Mouse (Mus musculus): ENCODE measurements around the gene Rbms2. TPM values are rescaled to one million over a fixed set of nuclear protein-coding genes. Genes with fewer than 3 reads are reported as not detected.
"Not testable (repeated sequence)": the region's sequence is repeated elsewhere in the genome, so short reads cannot be mapped to it uniquely, and the experiment has no call there.

Gene Rbms2
- polyA plus RNA-seq, 1 experiment from 2014 or later = 12.4 TPM

- Histone ChIP-seq H3K4me2 (no peak overlapping the region), H3K4me1 (replicated peaks) (no peaks in the 10 kb centered on the region), H3K9ac (no peak overlapping the region), H3K9me3 (no peaks in the 10 kb centered on the region), H3K4me3 (no peak overlapping the region), H3K36me3 (no peaks in the 10 kb centered on the region), H3K27me3 (0 out of 2 replicates have a peak, but pooled peaks cover 6% of the 10 kb centered on the region), H3K27ac (replicated peaks) (no peak overlapping the region)
- 45% methylated on average over 2 of the region's 2 CpGs for WGBS
- ATAC-seq (ENCODE audit: low read depth) = no peak
These were observed 8.3 kb upstream of the Rbms2 start for GRCm38 (mm10) chr10:128188242-128188877.

- H3K27ac ChIP-seq (replicated peaks) = no peak overlapping the region
- WGBS = 69% methylated on average over 5 of the region's 5 CpGs
- H3K9me3 ChIP-seq = no peaks in the 10 kb centered on the region
- 0 out of 2 replicates have a peak, but pooled peaks cover 6% of the 10 kb centered on the region for H3K27me3 ChIP-seq
- H3K36me3 ChIP-seq = no peaks in the 10 kb centered on the region
- H3K9ac ChIP-seq = no peak overlapping the region
- ATAC-seq (ENCODE audit: low read depth) = no peak
- no peaks in the 10 kb centered on the region for H3K4me1 ChIP-seq (replicated peaks)
- no peak overlapping the region for H3K4me3 ChIP-seq
- H3K4me2 ChIP-seq = no peak overlapping the region
These were observed 7.1 kb upstream of the Rbms2 start for GRCm38 (mm10) chr10:128187181-128187605.

- no peaks in the 10 kb centered on the region for H3K27me3 ChIP-seq
- no peak overlapping the region for H3K27ac ChIP-seq (replicated peaks)
- ATAC-seq (ENCODE audit: low read depth) = peak; percentile 63
- H3K36me3 ChIP-seq = no peaks in the 10 kb centered on the region
- H3K9ac ChIP-seq = no peak overlapping the region
- no peak overlapping the region for H3K4me3 ChIP-seq
- H3K4me2 ChIP-seq = no peak overlapping the region
- no peaks in the 10 kb centered on the region for H3K4me1 ChIP-seq (replicated peaks)
- H3K9me3 ChIP-seq = no peaks in the 10 kb centered on the region
- WGBS = 56% methylated on average over 2 of the region's 2 CpGs
These were observed 5.9 kb upstream of the Rbms2 start for GRCm38 (mm10) chr10:128185959-128186358.

GRCm38 (mm10) chr10:128185277-128185940, 5.3 kb upstream of the Rbms2 start:
- Histone ChIP-seq H3K4me1 (replicated peaks) (no peaks in the 10 kb centered on the region), H3K9me3 (no peaks in the 10 kb centered on the region), H3K27me3 (no peaks in the 10 kb centered on the region), H3K4me2 (no peak overlapping the region), H3K36me3 (no peaks in the 10 kb centered on the region), H3K4me3 (no peak overlapping the region), H3K9ac (no peak overlapping the region), H3K27ac (replicated peaks) (no peak overlapping the region)
- 61% methylated on average over 6 of the region's 6 CpGs for WGBS
- no peak for ATAC-seq (ENCODE audit: low read depth)

GRCm38 (mm10) chr10:128184296-128184695, 4.2 kb upstream of the Rbms2 start:
- WGBS = 94% methylated on average over 2 of the region's 2 CpGs
- H3K4me2 ChIP-seq = no peak overlapping the region
- no peak overlapping the region for H3K4me3 ChIP-seq
- no peak overlapping the region for H3K27ac ChIP-seq (replicated peaks)
- no peaks in the 10 kb centered on the region for H3K9me3 ChIP-seq
- peaks cover 5% of the 10 kb centered on the region; the same call in 1 of the 2 replicates for H3K4me1 ChIP-seq (replicated peaks)
- no peak overlapping the region for H3K9ac ChIP-seq
- no peak for ATAC-seq (ENCODE audit: low read depth)
- H3K36me3 ChIP-seq = no peaks in the 10 kb centered on the region
- no peaks in the 10 kb centered on the region for H3K27me3 ChIP-seq

GRCm38 (mm10) chr10:128177316-128177715, 2.8 kb downstream of the Rbms2 start:
- ATAC-seq (ENCODE audit: low read depth) = peak; percentile 32; the same call in 1 of the 2 replicates
- Histone ChIP-seq H3K4me2 (no peak overlapping the region), H3K9ac (no peak overlapping the region), H3K4me1 (replicated peaks) (peaks cover 31% of the 10 kb centered on the region), H3K4me3 (no peak overlapping the region), H3K27ac (replicated peaks) (no peak overlapping the region), H3K36me3 (no peaks in the 10 kb centered on the region), H3K9me3 (no peaks in the 10 kb centered on the region), H3K27me3 (no peaks in the 10 kb centered on the region)
- WGBS = 88% methylated on average over 4 of the region's 4 CpGs

GRCm38 (mm10) chr10:128175996-128176755, 3.9 kb downstream of the Rbms2 start:
- WGBS = under 1% methylated on average over 17 of the region's 17 CpGs
- H3K9ac ChIP-seq = peak overlapping the region; percentile 68
- peak overlapping the region; percentile 48 for H3K4me3 ChIP-seq
- H3K9me3 ChIP-seq = no peaks in the 10 kb centered on the region
- H3K36me3 ChIP-seq = no peaks in the 10 kb centered on the region
- peaks cover 31% of the 10 kb centered on the region for H3K4me1 ChIP-seq (replicated peaks)
- H3K27me3 ChIP-seq = no peaks in the 10 kb centered on the region
- peak overlapping the region; percentile 60 for H3K4me2 ChIP-seq
- H3K27ac ChIP-seq (replicated peaks) = peak overlapping the region; percentile 75
- peak; percentile 87 for ATAC-seq (ENCODE audit: low read depth)

- no peak for ATAC-seq (ENCODE audit: low read depth)
- Histone ChIP-seq H3K4me3 (peak overlapping the region; percentile 48), H3K4me1 (replicated peaks) (peaks cover 31% of the 10 kb centered on the region), H3K36me3 (no peaks in the 10 kb centered on the region), H3K9me3 (no peaks in the 10 kb centered on the region), H3K4me2 (peak overlapping the region; percentile 60), H3K9ac (peak overlapping the region; percentile 68), H3K27me3 (no peaks in the 10 kb centered on the region), H3K27ac (replicated peaks) (no peak overlapping the region)
- WGBS = 27% methylated on average over 3 of the region's 3 CpGs
These were observed 4.8 kb downstream of the Rbms2 start for GRCm38 (mm10) chr10:128175302-128175701.

GRCm38 (mm10) chr10:128171348-128171747, 8.7 kb downstream of the Rbms2 start:
- not testable (repeated sequence) for H3K4me3 ChIP-seq, H3K27me3 ChIP-seq
- H3K4me1 ChIP-seq (replicated peaks) = peaks cover 26% of the 10 kb centered on the region

GRCm38 (mm10) chr10:128167091-128167490, 13.0 kb downstream of the Rbms2 start:
- 67% methylated on average over 6 of the region's 6 CpGs for WGBS
- no peak overlapping the region for H3K9ac ChIP-seq

More at GRCm38 (mm10) chr10:128171348-128171747, 8.7 kb downstream of the Rbms2 start:
- H3K36me3 ChIP-seq; H3K27ac ChIP-seq (replicated peaks); H3K4me2 ChIP-seq; H3K9me3 ChIP-seq; ATAC-seq (ENCODE audit: low read depth); H3K9ac ChIP-seq: not testable (repeated sequence)
- WGBS = 93% methylated on average over 10 of the region's 10 CpGs

GRCm38 (mm10) chr10:128165726-128166125, 14.4 kb downstream of the Rbms2 start:
- H3K4me3 ChIP-seq; H3K4me1 ChIP-seq (replicated peaks); H3K36me3 ChIP-seq; H3K9ac ChIP-seq; ATAC-seq (ENCODE audit: low read depth); H3K9me3 ChIP-seq; H3K27me3 ChIP-seq; H3K4me2 ChIP-seq; H3K27ac ChIP-seq (replicated peaks): not testable (repeated sequence)
- 75% methylated on average over 2 of the region's 3 CpGs for WGBS

More at GRCm38 (mm10) chr10:128167091-128167490, 13.0 kb downstream of the Rbms2 start:
- Histone ChIP-seq H3K4me1 (replicated peaks) (no peaks in the 10 kb centered on the region), H3K27ac (replicated peaks) (no peak overlapping the region), H3K27me3 (no peaks in the 10 kb centered on the region), H3K4me3 (no peak overlapping the region), H3K4me2 (no peak overlapping the region), H3K36me3 (no peaks in the 10 kb centered on the region), H3K9me3 (no peaks in the 10 kb centered on the region)
- no peak for ATAC-seq (ENCODE audit: low read depth)

GRCm38 (mm10) chr10:128153978-128154377, 26.1 kb downstream of the Rbms2 start:
- WGBS = 76% methylated on average over 3 of the region's 3 CpGs

More at GRCm38 (mm10) chr10:128153978-128154377, 26.1 kb downstream of the Rbms2 start:
- ATAC-seq (ENCODE audit: low read depth) = no peak
- no peak overlapping the region for H3K4me3 ChIP-seq
- no peak overlapping the region for H3K4me2 ChIP-seq
- H3K4me1 ChIP-seq (replicated peaks) = no peaks in the 10 kb centered on the region
- H3K27ac ChIP-seq (replicated peaks) = no peak overlapping the region
- H3K9me3 ChIP-seq = no peaks in the 10 kb centered on the region
- H3K9ac ChIP-seq = no peak overlapping the region
- H3K27me3 ChIP-seq = no peaks in the 10 kb centered on the region
- no peaks in the 10 kb centered on the region for H3K36me3 ChIP-seq
